Mouse (Mus musculus) liver, adult 2 months (tissue): ENCODE results near the gene Ctnnbl1. TPM values are rescaled to one million over a fixed set of nuclear protein-coding genes. Genes with fewer than 3 reads are reported as not detected.

Experiments used
- DNase-seq: peaks from one replicate; pipeline ENCODE4 v3.0.0-alpha.2; 2011; ENCODE audit warnings: low read depth, low spot score; ENCODE audit errors: extremely low read depth
- H3K27ac ChIP-seq: fragments of 200-500 bp; replicated peaks from 2 replicates; pipeline ENCODE4 v1.5.1; 2012; ENCODE audit warnings: low read depth, mild to moderate bottlenecking, control low read depth, inconsistent platforms, low read length; ENCODE audit not compliant: insufficient read depth
- H3K27me3 ChIP-seq: fragments of 200-500 bp; 2 replicates; pipeline ENCODE4 v1.6.1; 2012; ENCODE audit warnings: mild to moderate bottlenecking, moderate library complexity, low read length, inconsistent platforms; ENCODE audit not compliant: control insufficient read depth, insufficient read depth
- H3K36me3 ChIP-seq: fragments of 200-500 bp; 2 replicates; pipeline ENCODE4 v1.6.1; 2012; ENCODE audit warnings: low read length, inconsistent platforms; ENCODE audit not compliant: control insufficient read depth, insufficient read depth
- H3K4me1 ChIP-seq: fragments of 200-500 bp; 2 replicates; pipeline ENCODE4 v1.6.1; 2011; ENCODE audit warnings: low read length; ENCODE audit not compliant: control insufficient read depth, insufficient read depth
- H3K4me3 ChIP-seq: fragments of 200-500 bp; 2 replicates; pipeline ENCODE4 v1.5.1; 2011; ENCODE audit warnings: low read depth, mild to moderate bottlenecking, control low read depth, low read length, moderate library complexity; ENCODE audit not compliant: insufficient read depth
- H3K79me2 ChIP-seq: fragments of 200-500 bp; 2 replicates; pipeline ENCODE4 v1.6.1; 2012; ENCODE audit warnings: inconsistent platforms, mild to moderate bottlenecking, low read length, moderate library complexity; ENCODE audit not compliant: control insufficient read depth, insufficient read depth
- H3K9ac ChIP-seq: fragments of 200-500 bp; 2 replicates; pipeline ENCODE4 v1.6.1; 2012; ENCODE audit warnings: low read depth, mild to moderate bottlenecking, control low read depth, inconsistent platforms, low read length
- CTCF ChIP-seq: fragments of 200-500 bp; IDR thresholded peaks from 2 replicates; pipeline ENCODE4 v1.5.1; 2011; ENCODE audit warnings: low read depth, low read length, control low read depth
- POLR2A ChIP-seq: fragments of 200-500 bp; IDR thresholded peaks from 2 replicates; pipeline ENCODE4 v1.6.1; 2011; ENCODE audit warnings: low read length, control low read depth; ENCODE audit not compliant: insufficient read depth; ENCODE audit errors: extremely low read depth
- WGBS: fragments of 180-500 bp; shearing (Covaris S2); methylation state at CpG from one replicate; pipeline ENCODE4 v1.1.7; 2018; 5-methylcytosine and 5-hydroxymethylcytosine counted together
- polyA plus RNA-seq: library from polyadenylated mRNA; depleted of rRNA; stranded (reverse); fragments of >200 nt; gene quantifications from 2 replicates; pipeline ENCODE4 v1.2.3, GENCODE M21; 2012
- total RNA-seq: library from RNA; depleted of rRNA; stranded (reverse); fragments of >200 nt; gene quantifications from 2 replicates; pipeline ENCODE4 v1.2.3, GENCODE M21; 2014

Ctnnbl1 gene
- total and polyA plus RNA-seq, 2 experiments = 10.1 to 14.4 TPM

DNA sequence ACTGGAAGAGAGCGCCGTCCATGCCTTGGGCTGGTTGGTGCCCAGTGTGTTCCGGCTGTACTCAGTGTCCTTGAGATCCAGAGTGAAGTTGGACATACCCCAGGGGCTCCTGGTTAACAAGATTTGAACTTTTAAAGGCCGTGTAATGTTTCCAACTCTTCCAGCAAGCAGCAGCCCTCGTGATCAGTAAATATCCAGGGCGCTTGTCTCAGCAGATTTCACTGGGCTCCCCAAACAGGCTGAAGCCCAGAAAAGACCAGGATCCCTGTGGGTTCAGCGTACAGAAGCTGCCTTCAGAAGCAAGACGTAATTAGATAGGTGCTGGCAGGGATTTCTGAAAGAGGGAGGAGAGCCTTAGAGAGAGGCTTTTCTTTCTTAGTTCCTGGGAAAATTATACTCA lies 137.9 kb downstream of the Ctnnbl1 start:
- Histone ChIP-seq H3K36me3 (no peaks in the 10 kb centered on the region), H3K27ac (no peak overlapping the region), H3K9ac (no peak overlapping the region), H3K79me2 (no peaks in the 10 kb centered on the region), H3K27me3 (no peaks in the 10 kb centered on the region), H3K4me1 (peaks cover 14% of the 10 kb centered on the region), H3K4me3 (no peak overlapping the region)
- WGBS = 50% methylated on average over 8 of the region's 8 CpGs
- DNase-seq = peak; percentile 83
- TF ChIP-seq POLR2A (no peak), CTCF (no peak)

GRCm38 (mm10) chr2:157877394-157877793 lies 140.2 kb downstream of the Ctnnbl1 start:
- Histone ChIP-seq H3K27me3 (no peaks in the 10 kb centered on the region), H3K4me1 (peaks cover 14% of the 10 kb centered on the region), H3K9ac (no peak overlapping the region), H3K79me2 (no peaks in the 10 kb centered on the region), H3K36me3 (no peaks in the 10 kb centered on the region), H3K4me3 (no peak overlapping the region), H3K27ac (no peak overlapping the region)
- peak; percentile 91 for DNase-seq
- WGBS = 36% methylated on average over 3 of the region's 3 CpGs
- no peak for TF ChIP-seq CTCF
- TF ChIP-seq POLR2A = no peak

GRCm38 (mm10) chr2:157877967-157878366 lies 140.8 kb downstream of the Ctnnbl1 start:
- H3K4me1 ChIP-seq = peaks cover 11% of the 10 kb centered on the region
- H3K79me2 ChIP-seq = no peaks in the 10 kb centered on the region
- H3K4me3 ChIP-seq = no peak overlapping the region
- TF ChIP-seq POLR2A (no peak), CTCF (no peak)
- H3K36me3 ChIP-seq = no peaks in the 10 kb centered on the region
- no peak overlapping the region for H3K9ac ChIP-seq
- 84% methylated on average over 5 of the region's 5 CpGs for WGBS
- H3K27me3 ChIP-seq = no peaks in the 10 kb centered on the region
- DNase-seq = no peak
- H3K27ac ChIP-seq = no peak overlapping the region

DNA sequence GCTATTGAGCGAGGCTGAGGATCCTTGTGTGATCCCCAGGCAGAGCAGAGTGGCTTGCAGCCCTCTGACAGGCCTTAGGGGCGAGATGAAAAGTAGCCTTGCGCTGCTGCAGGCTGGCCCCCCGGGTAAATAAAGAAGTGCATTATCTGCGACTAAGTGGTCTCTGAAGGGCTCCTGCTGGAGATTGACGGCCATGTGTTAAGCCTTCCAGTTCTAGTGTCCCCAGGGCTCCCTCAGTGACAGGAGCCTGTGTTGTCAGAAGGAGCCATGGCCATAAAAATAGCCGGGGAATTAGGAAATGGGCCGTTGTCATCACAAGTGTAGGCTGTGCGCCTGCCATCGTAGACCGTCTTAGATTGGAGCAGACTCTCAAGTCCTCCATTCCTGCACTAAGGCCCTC lies 144.7 kb downstream of the Ctnnbl1 start:
- DNase-seq = no peak
- Histone ChIP-seq H3K79me2 (no peaks in the 10 kb centered on the region), H3K27ac (no peak overlapping the region), H3K36me3 (0 out of 2 replicates have a peak, but pooled peaks cover 6% of the 10 kb centered on the region), H3K9ac (no peak overlapping the region), H3K27me3 (no peaks in the 10 kb centered on the region), H3K4me3 (no peak overlapping the region), H3K4me1 (peaks cover 6% of the 10 kb centered on the region)
- WGBS = 87% methylated on average over 11 of the region's 11 CpGs
- no peak for TF ChIP-seq CTCF
- no peak for TF ChIP-seq POLR2A

- H3K4me3 ChIP-seq = no peak overlapping the region
- H3K27me3 ChIP-seq = no peaks in the 10 kb centered on the region
- 79% methylated on average over 10 of the region's 10 CpGs for WGBS
- H3K36me3 ChIP-seq = 0 out of 2 replicates have a peak, but pooled peaks cover 6% of the 10 kb centered on the region
- H3K27ac ChIP-seq = no peak overlapping the region
- TF ChIP-seq POLR2A (no peak), CTCF (no peak)
- no peak overlapping the region for H3K9ac ChIP-seq
- no peaks in the 10 kb centered on the region for H3K79me2 ChIP-seq
- no peaks in the 10 kb centered on the region for H3K4me1 ChIP-seq
- no peak for DNase-seq
Measured at GRCm38 (mm10) chr2:157887275-157888025, 150.2 kb downstream of the Ctnnbl1 start.

DNA sequence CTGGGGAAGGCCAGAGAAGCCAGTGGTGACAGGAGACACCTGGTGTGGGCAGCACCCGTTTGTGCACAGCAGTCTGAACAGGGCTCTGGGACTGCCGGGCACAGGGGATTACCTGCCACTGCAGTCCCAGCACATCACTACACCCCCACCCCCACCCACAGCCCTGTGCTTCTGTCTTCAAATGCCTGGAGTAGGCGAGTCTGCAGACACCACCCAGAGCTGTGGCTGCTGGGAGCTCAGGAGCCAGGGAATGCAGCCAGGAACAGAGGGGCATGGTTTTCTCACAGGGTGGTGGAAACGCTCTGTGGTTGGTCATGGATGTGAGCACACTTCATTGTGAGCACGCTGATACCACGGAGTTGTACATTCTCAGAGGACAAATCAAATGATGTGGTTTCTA lies 154.0 kb downstream of the Ctnnbl1 start:
- Histone ChIP-seq H3K9ac (no peak overlapping the region), H3K79me2 (no peaks in the 10 kb centered on the region), H3K4me1 (no peaks in the 10 kb centered on the region), H3K4me3 (no peak overlapping the region), H3K27ac (no peak overlapping the region), H3K36me3 (no peaks in the 10 kb centered on the region), H3K27me3 (no peaks in the 10 kb centered on the region)
- WGBS = 89% methylated on average over 6 of the region's 6 CpGs
- DNase-seq = no peak
- TF ChIP-seq CTCF = no peak
